In genomic region chr19:46045696-46046311, GRCm38 (mm10) we compare ENCODE assay signal across 8 mouse cellular contexts. TPM values are rescaled to one million over a fixed set of nuclear protein-coding genes. Genes with fewer than 3 reads are reported as not detected.
DNase-seq lines count a peak whose midpoint lies in the region; ATAC-seq and TF ChIP-seq lines count a peak whose summit lies in the region.

No protein-coding gene starts in this region.

- intact Hi-C loops in heart, adult 2 months (cut with DNase I), result loop anchor here (1.0 kb wide), 1 partner anchor 10 kb away; no protein-coding TSS in a partner anchor

- peak; percentile 6 for ATAC-seq in liver, embryonic 16.5 days (ENCODE audit: low read depth)
- peak; percentile 10; the same call in 1 of the 2 replicates for ATAC-seq in neural tube, embryonic 14.5 days (ENCODE audit: low read depth)
- ATAC-seq in monocyte, adult 5-6 weeks (replicated peaks; ENCODE audit: insufficient number of reproducible peaks, low FRiP score, low TSS enrichment, poor library complexity, severe bottlenecking), result no peak

- no peaks in the 10 kb centered on the region for H3K9me3 ChIP-seq in liver, embryonic 16.5 days (replicated peaks; ENCODE audit: control insufficient read depth, low read length)
- no peaks in the 10 kb centered on the region for H3K9me3 ChIP-seq in neural tube, embryonic 14.5 days (ENCODE audit: control insufficient read depth, low read length)

- WGBS in heart, adult 2 months, result 4% methylated on average over 7 of the region's 7 CpGs
- WGBS in kidney, adult 2 months, result 1% methylated on average over 7 of the region's 7 CpGs
- WGBS in liver, embryonic 16.5 days (ENCODE audit: insufficient replicate concordance), result 4% methylated on average over 7 of the region's 7 CpGs
- WGBS in neural tube, embryonic 14.5 days, result 0% methylated on average over 7 of the region's 7 CpGs

- H3K79me2 ChIP-seq in C2C12 (ENCODE audit: control insufficient read depth, insufficient read depth), result peaks cover 41% of the 10 kb centered on the region
- H3K79me2 ChIP-seq in heart, adult 2 months (replicated peaks; ENCODE audit: control insufficient read depth, insufficient read depth, low read length), result peaks cover 7% of the 10 kb centered on the region; the same call in 1 of the 2 replicates

- peaks cover 32% of the 10 kb centered on the region for H3K79me3 ChIP-seq in C2C12 (ENCODE audit: low read depth)

- peak; percentile 75 for DNase-seq in MN1 (ENCODE audit: low spot score)
- DNase-seq in embryo, embryonic 11 days, result peak; percentile 81
- DNase-seq in heart, adult 2 months, result peak in 1 of 2 experiments; percentile 76
- DNase-seq in kidney, adult 2 months, result peak; percentile 79

- peak overlapping the region; percentile 76 for H3K4me3 ChIP-seq in C2C12 (ENCODE audit: insufficient read depth, poor library complexity, severe bottlenecking)
- H3K4me3 ChIP-seq in heart, adult 2 months, result peak overlapping the region; percentile 76
- H3K4me3 ChIP-seq in kidney, adult 2 months (ENCODE audit: insufficient read depth, low read depth, low read length), result peak overlapping the region; percentile 68
- peak overlapping the region; percentile 84 for H3K4me3 ChIP-seq in liver, embryonic 16.5 days (ENCODE audit: low read depth, low read length)
- H3K4me3 ChIP-seq in neural tube, embryonic 14.5 days (ENCODE audit: low read depth, low read length), result peak overlapping the region; percentile 95

- peaks cover 21% of the 10 kb centered on the region for H3K4me1 ChIP-seq in heart, adult 2 months (ENCODE audit: control insufficient read depth, insufficient read depth, low read length)
- H3K4me1 ChIP-seq in kidney, adult 2 months (ENCODE audit: control insufficient read depth, insufficient read depth, low read length), result peaks cover 27% of the 10 kb centered on the region
- peaks cover 54% of the 10 kb centered on the region for H3K4me1 ChIP-seq in liver, embryonic 16.5 days (ENCODE audit: control insufficient read depth, low read depth, low read length)
- H3K4me1 ChIP-seq in neural tube, embryonic 14.5 days (ENCODE audit: control insufficient read depth, insufficient read depth, low read length), result peaks cover 35% of the 10 kb centered on the region

- H3K4me2 ChIP-seq in liver, embryonic 16.5 days (ENCODE audit: low read depth, low read length), result peak overlapping the region; percentile 96
- H3K4me2 ChIP-seq in neural tube, embryonic 14.5 days (ENCODE audit: low read depth, low read length), result peak overlapping the region; percentile 98

- peak; percentile 71 for TF ChIP-seq POLR2A in heart, adult 2 months (IDR thresholded peaks at IDR 0.05; ENCODE audit: insufficient read depth, low read depth, low read length)
- TF ChIP-seq POLR2A in kidney, adult 2 months (IDR thresholded peaks at IDR 0.05; ENCODE audit: low read depth, low read length), result no peak

- H3K27ac ChIP-seq in heart, adult 2 months, result peak overlapping the region; percentile 98
- peak overlapping the region; percentile 96 for H3K27ac ChIP-seq in kidney, adult 2 months (ENCODE audit: insufficient read depth, low read depth, low read length)
- H3K27ac ChIP-seq in liver, embryonic 16.5 days (ENCODE audit: low read length), result peak overlapping the region; percentile 85
- H3K27ac ChIP-seq in neural tube, embryonic 14.5 days (ENCODE audit: low read depth, low read length), result peak overlapping the region; percentile 97

- no peaks in the 10 kb centered on the region for H3K27me3 ChIP-seq in C2C12 (ENCODE audit: control insufficient read depth, insufficient read depth, insufficient read length)
- no peaks in the 10 kb centered on the region for H3K27me3 ChIP-seq in heart, adult 2 months (ENCODE audit: control insufficient read depth, insufficient read depth, low read length)
- H3K27me3 ChIP-seq in kidney, adult 2 months (replicated peaks; ENCODE audit: control insufficient read depth, insufficient read depth, low read length), result no peaks in the 10 kb centered on the region
- peaks cover 4% of the 10 kb centered on the region; the same call in 1 of the 2 replicates for H3K27me3 ChIP-seq in liver, embryonic 16.5 days (ENCODE audit: control insufficient read depth, insufficient read depth, low read depth, low read length)
- H3K27me3 ChIP-seq in neural tube, embryonic 14.5 days (ENCODE audit: control insufficient read depth, insufficient read depth, low read length), result no peaks in the 10 kb centered on the region

- no peak; the same call in 1 of the 2 replicates for TF ChIP-seq EP300 in heart, adult 2 months (IDR thresholded peaks at IDR 0.05; ENCODE audit: insufficient read depth, low read depth, low read length)

- H3K9ac ChIP-seq in heart, adult 2 months (ENCODE audit: low read depth, low read length), result peak overlapping the region; percentile 96
- peak overlapping the region; percentile 88 for H3K9ac ChIP-seq in liver, embryonic 16.5 days (ENCODE audit: low read depth, low read length)
- peak overlapping the region; percentile 96 for H3K9ac ChIP-seq in neural tube, embryonic 14.5 days (replicated peaks; ENCODE audit: low read depth, low read length)

- TF ChIP-seq CTCF in C2C12 (IDR thresholded peaks at IDR 0.05; ENCODE audit: control insufficient read depth, insufficient read depth, insufficient read length), result no peak
- no peak for TF ChIP-seq CTCF in heart, adult 2 months (IDR thresholded peaks at IDR 0.05)
- no peak for TF ChIP-seq CTCF in kidney, adult 2 months (conservative IDR thresholded peaks at IDR 0.05; ENCODE audit: insufficient read depth, insufficient read length, low read depth, low read length)

- H3ac ChIP-seq in C2C12 (ENCODE audit: control insufficient read depth, insufficient read length, low read depth), result peak overlapping the region; percentile 76

- no peaks in the 10 kb centered on the region for H3K36me3 ChIP-seq in C2C12 (ENCODE audit: control insufficient read depth, insufficient read depth)
- H3K36me3 ChIP-seq in heart, adult 2 months (ENCODE audit: control insufficient read depth, insufficient read depth, low read length), result peaks cover 10% of the 10 kb centered on the region
- no peaks in the 10 kb centered on the region for H3K36me3 ChIP-seq in kidney, adult 2 months (ENCODE audit: control insufficient read depth, insufficient read depth, low read length)
- H3K36me3 ChIP-seq in liver, embryonic 16.5 days (ENCODE audit: control insufficient read depth, insufficient read depth), result no peaks in the 10 kb centered on the region
- H3K36me3 ChIP-seq in neural tube, embryonic 14.5 days (ENCODE audit: control insufficient read depth, insufficient read depth, low read length), result no peaks in the 10 kb centered on the region

TF ChIP-seq in C2C12, 6 proteins besides CTCF, POLR2A, EP300 and RAD21:
- no peak for TF ChIP-seq MYOD1 (IDR thresholded peaks at IDR 0.05; ENCODE audit: control insufficient read depth, insufficient read length, low read depth)
- TF ChIP-seq CEBPB (IDR thresholded peaks at IDR 0.05; ENCODE audit: low read depth), result no peak
- no peak for TF ChIP-seq USF1 (IDR thresholded peaks at IDR 0.05; ENCODE audit: low read depth)
- TF ChIP-seq FOSL1 (IDR thresholded peaks at IDR 0.05; ENCODE audit: insufficient read depth, low read length, poor library complexity, severe bottlenecking), result no peak
- TF ChIP-seq MAX (IDR thresholded peaks at IDR 0.05), result no peak
- no peak for TF ChIP-seq MYOG (IDR thresholded peaks at IDR 0.05; ENCODE audit: control insufficient read depth, extremely low read depth, insufficient read length)

RNA-seq across cellular contexts. Expression of gene Ldb1, which starts 0.8 kb away (rescaled TPM):
- polyA plus RNA-seq in C2C12 (2012; fragmentation: generic; extraction: Trizol), result 80.5 TPM
- 10 to 100 TPM; 39.2 to 46.3 TPM for total RNA-seq in heart, adult 2 months (2021)
- 94.1 and 96.3 TPM in 2 replicates for polyA plus RNA-seq in heart, adult 2 months (2012; rRNA removed)
- polyA plus RNA-seq in kidney, adult 2 months (2012; rRNA removed), result 107 and 111 TPM in 2 replicates
- polyA plus RNA-seq in liver, embryonic 16.5 days (2015; fragmentation: Nextera tagmentation; extraction: Ambion mirVana), result 20.2 and 23.1 TPM in 2 replicates
- 93.1 and 98.6 TPM in 2 replicates for polyA plus RNA-seq in neural tube, embryonic 14.5 days (2014; fragmentation: Nextera tagmentation; extraction: Ambion mirVana)
- total RNA-seq in monocyte, adult 5-6 weeks (2017), result 90.1 to 143 TPM (median 108 TPM) in 3 replicates

RNA-seq across cellular contexts. Expression of gene Pprc1, which starts 1.1 kb away (rescaled TPM):
- polyA plus RNA-seq in C2C12 (2012; fragmentation: generic; extraction: Trizol), result 30.6 TPM
- 10 to 100 TPM; 15.0 to 18.3 TPM for total RNA-seq in heart, adult 2 months (2021)
- polyA plus RNA-seq in heart, adult 2 months (2012; rRNA removed), result 11.7 and 15.4 TPM in 2 replicates
- polyA plus RNA-seq in kidney, adult 2 months (2012; rRNA removed), result 10.7 and 10.8 TPM in 2 replicates
- 12.8 and 13.7 TPM in 2 replicates for polyA plus RNA-seq in liver, embryonic 16.5 days (2015; fragmentation: Nextera tagmentation; extraction: Ambion mirVana)
- polyA plus RNA-seq in neural tube, embryonic 14.5 days (2014; fragmentation: Nextera tagmentation; extraction: Ambion mirVana), result 21.7 and 29.3 TPM in 2 replicates
- total RNA-seq in monocyte, adult 5-6 weeks (2017), result 4.4 to 21.4 TPM (median 6.6 TPM) in 3 replicates

RNA-seq across cellular contexts. Expression of gene Nolc1, which starts 29.9 kb away (rescaled TPM):
- 74.3 TPM for polyA plus RNA-seq in C2C12 (2012; fragmentation: generic; extraction: Trizol)
- 10 to 100 TPM; 19.1 to 21.1 TPM for total RNA-seq in heart, adult 2 months (2021)
- polyA plus RNA-seq in heart, adult 2 months (2012; rRNA removed), result 6.5 and 7.8 TPM in 2 replicates
- 8.4 and 10.0 TPM in 2 replicates for polyA plus RNA-seq in kidney, adult 2 months (2012; rRNA removed)
- polyA plus RNA-seq in liver, embryonic 16.5 days (2015; fragmentation: Nextera tagmentation; extraction: Ambion mirVana), result 38.5 and 41.9 TPM in 2 replicates
- 61.4 and 61.7 TPM in 2 replicates for polyA plus RNA-seq in neural tube, embryonic 14.5 days (2014; fragmentation: Nextera tagmentation; extraction: Ambion mirVana)
- 30.2 to 54.5 TPM (median 30.5 TPM) in 3 replicates for total RNA-seq in monocyte, adult 5-6 weeks (2017)

RNA-seq across cellular contexts. Expression of gene Hps6, which starts 42.5 kb away (rescaled TPM):
- 14.6 TPM for polyA plus RNA-seq in C2C12 (2012; fragmentation: generic; extraction: Trizol)
- 1 to 10 TPM; 5.2 to 5.6 TPM for total RNA-seq in heart, adult 2 months (2021)
- polyA plus RNA-seq in heart, adult 2 months (2012; rRNA removed), result 3.6 and 4.0 TPM in 2 replicates
- polyA plus RNA-seq in kidney, adult 2 months (2012; rRNA removed), result 4.8 and 5.5 TPM in 2 replicates
- 2.4 and 2.8 TPM in 2 replicates for polyA plus RNA-seq in liver, embryonic 16.5 days (2015; fragmentation: Nextera tagmentation; extraction: Ambion mirVana)
- 1.4 and 2.4 TPM in 2 replicates for polyA plus RNA-seq in neural tube, embryonic 14.5 days (2014; fragmentation: Nextera tagmentation; extraction: Ambion mirVana)
- 4.3 to 14.7 TPM (median 6.0 TPM) in 3 replicates for total RNA-seq in monocyte, adult 5-6 weeks (2017)

RNA-seq across cellular contexts. Expression of gene Armh3, which starts 47.5 kb away (rescaled TPM):
- 6.4 TPM for polyA plus RNA-seq in C2C12 (2012; fragmentation: generic; extraction: Trizol)
- 10 to 100 TPM; 13.9 to 14.6 TPM for total RNA-seq in heart, adult 2 months (2021)
- polyA plus RNA-seq in heart, adult 2 months (2012; rRNA removed), result 14.2 and 21.6 TPM in 2 replicates
- polyA plus RNA-seq in kidney, adult 2 months (2012; rRNA removed), result 11.4 and 12.2 TPM in 2 replicates
- 4.0 and 4.7 TPM in 2 replicates for polyA plus RNA-seq in liver, embryonic 16.5 days (2015; fragmentation: Nextera tagmentation; extraction: Ambion mirVana)
- polyA plus RNA-seq in neural tube, embryonic 14.5 days (2014; fragmentation: Nextera tagmentation; extraction: Ambion mirVana), result 21.7 and 22.5 TPM in 2 replicates
- 7.5 to 16.0 TPM (median 11.5 TPM) in 3 replicates for total RNA-seq in monocyte, adult 5-6 weeks (2017)
